Mouse (Mus musculus) C2C12 (cell line): ENCODE results near the gene Slc4a8.

Experiments
- CEBPB ChIP-seq: IDR thresholded peaks from one replicate; pipeline ENCODE4 v1.6.1; 2011; ENCODE audit warnings: low read depth, mild to moderate bottlenecking, control low read depth, moderate library complexity
- CTCF ChIP-seq: IDR thresholded peaks from one replicate; pipeline ENCODE4 v1.5.1; 2011; ENCODE audit not compliant: control insufficient read depth, insufficient read depth, insufficient read length
- MAX ChIP-seq: IDR thresholded peaks from one replicate; pipeline ENCODE4 v1.6.1; 2011; ENCODE audit warnings: mild to moderate bottlenecking, control low read depth
- MYOG ChIP-seq: IDR thresholded peaks from one replicate; pipeline ENCODE4 v1.6.1; 2011; ENCODE audit not compliant: control insufficient read depth, insufficient read length; ENCODE audit errors: extremely low read depth
- USF1 ChIP-seq: IDR thresholded peaks from one replicate; pipeline ENCODE4 v1.6.1; 2011; ENCODE audit warnings: low read depth, mild to moderate bottlenecking, control low read depth, moderate library complexity

GRCm38 (mm10) chr15:100870001-100870774 is 108.6 kb downstream of the Slc4a8 start:
- TF ChIP-seq CTCF (no peak), MAX (no peak), CEBPB (no peak), MYOG (no peak), USF1 (no peak)
